Mouse (Mus musculus) CH12.LX (cell line): ENCODE results near the gene Gm45521.

Experiments used
- CTCF ChIP-seq, 2 experiments: IDR thresholded peaks in 1 of 2; conservative IDR thresholded peaks in 1 of 2; 2 replicates each; pipeline ENCODE4 v1.5.1; 2011 to 2012; ENCODE audit warnings: low read depth in 2 of 2, low read length in 2 of 2, improper control_type of control experiment in 1 of 2, inconsistent platforms in 1 of 2, mild to moderate bottlenecking in 1 of 2, moderate library complexity in 1 of 2
- EP300 ChIP-seq: IDR thresholded peaks from 2 replicates; pipeline ENCODE4 v1.6.1; 2011; ENCODE audit warnings: low read length, improper control_type of control experiment
- JUN ChIP-seq: IDR thresholded peaks from 2 replicates; pipeline ENCODE4 v1.6.1; 2011; ENCODE audit warnings: low read depth, mild to moderate bottlenecking, low read length, improper control_type of control experiment, moderate library complexity; ENCODE audit not compliant: insufficient read depth
- JUND ChIP-seq: conservative IDR thresholded peaks from 2 replicates; pipeline ENCODE4 v1.6.1; 2011; ENCODE audit warnings: low read depth, low read length, improper control_type of control experiment
- KAT2A ChIP-seq: IDR thresholded peaks from 2 replicates; pipeline ENCODE4 v1.6.1; 2012; ENCODE audit warnings: low read length, improper control_type of control experiment, inconsistent platforms; ENCODE audit not compliant: insufficient replicate concordance
- MAFK ChIP-seq: IDR thresholded peaks from 2 replicates; pipeline ENCODE4 v1.6.1; 2011; ENCODE audit warnings: low read length, improper control_type of control experiment; ENCODE audit not compliant: insufficient replicate concordance
- MAX ChIP-seq: IDR thresholded peaks from 2 replicates; pipeline ENCODE4 v1.6.1; 2011; ENCODE audit warnings: low read length, improper control_type of control experiment
- MYC ChIP-seq: IDR thresholded peaks from 2 replicates; pipeline ENCODE4 v1.6.1; 2011; ENCODE audit warnings: low read depth, mild to moderate bottlenecking, improper control_type of control experiment, low read length
- NELFE ChIP-seq: IDR thresholded peaks from 2 replicates; pipeline ENCODE4 v1.6.1; 2011; ENCODE audit warnings: low read depth, low read length, improper control_type of control experiment
- POLR2A ChIP-seq: IDR thresholded peaks from 2 replicates; pipeline ENCODE4 v1.6.1; 2011; ENCODE audit warnings: low read depth, mild to moderate bottlenecking, improper control_type of control experiment, low read length
- POLR2AphosphoS2 ChIP-seq: IDR thresholded peaks from 2 replicates; pipeline ENCODE4 v1.6.1; 2011; ENCODE audit warnings: low read depth, low read length, improper control_type of control experiment
- UBTF ChIP-seq: IDR thresholded peaks from 2 replicates; pipeline ENCODE4 v1.6.1; 2012; ENCODE audit warnings: low read depth, mild to moderate bottlenecking, inconsistent platforms, low read length, improper control_type of control experiment, moderate library complexity
- USF1 ChIP-seq: IDR thresholded peaks from 2 replicates; pipeline ENCODE4 v1.6.1; 2014; ENCODE audit warnings: low read depth, mild to moderate bottlenecking, inconsistent platforms, low read length, improper control_type of control experiment
- ZNF384 ChIP-seq: IDR thresholded peaks from 2 replicates; pipeline ENCODE4 v1.6.1; 2012; ENCODE audit warnings: low read depth, low read length, improper control_type of control experiment, inconsistent platforms

DNA sequence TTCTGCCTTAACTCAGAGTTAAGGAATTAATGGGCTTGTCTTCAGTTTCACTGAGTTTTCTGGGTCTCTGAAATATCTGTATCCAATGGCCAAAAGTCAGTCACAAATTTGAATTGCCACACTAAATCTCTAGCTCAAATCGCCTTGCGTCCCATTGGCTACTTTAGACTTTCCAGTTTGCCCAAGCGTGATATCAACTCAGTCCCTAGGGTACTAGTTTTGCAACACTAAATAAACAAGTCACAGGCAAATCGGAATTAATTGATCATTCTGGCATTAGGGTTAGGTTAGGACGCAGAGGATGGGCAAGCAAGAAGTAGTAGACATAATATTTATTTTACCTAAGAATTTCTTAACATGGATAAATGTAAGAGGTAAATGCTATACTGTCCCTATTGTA lies 43.2 kb downstream of the Gm45521 start:
- no peak for TF ChIP-seq CTCF (conservative IDR thresholded peaks at IDR 0.05 in 1 of 2, IDR thresholded peaks at IDR 0.05 in 1 of 2; ENCODE audit: low read depth in 2 of 2, low read length in 2 of 2)
- no peak for TF ChIP-seq MYC
- TF ChIP-seq KAT2A: no peak
- no peak for TF ChIP-seq POLR2A
- no peak for TF ChIP-seq JUND
- no peak for TF ChIP-seq EP300
- no peak for TF ChIP-seq JUN
- TF ChIP-seq NELFE: no peak
- no peak for TF ChIP-seq UBTF
- no peak for TF ChIP-seq MAX
- TF ChIP-seq USF1: no peak
- TF ChIP-seq MAFK: no peak
- TF ChIP-seq ZNF384: no peak
- no peak for TF ChIP-seq POLR2AphosphoS2
